Mouse (Mus musculus): ENCODE measurements around the gene Rhox4e. TPM values are rescaled to one million over a fixed set of nuclear protein-coding genes. Genes with fewer than 3 reads are reported as not detected.
"Not testable (repeated sequence)": the region's sequence is repeated elsewhere in the genome, so short reads cannot be mapped to it uniquely, and the experiment has no call there.

The Rhox4e gene
- not detected in 2 replicates for polyA plus RNA-seq (2015; fragmentation: Nextera tagmentation; extraction: Ambion mirVana)

DNA sequence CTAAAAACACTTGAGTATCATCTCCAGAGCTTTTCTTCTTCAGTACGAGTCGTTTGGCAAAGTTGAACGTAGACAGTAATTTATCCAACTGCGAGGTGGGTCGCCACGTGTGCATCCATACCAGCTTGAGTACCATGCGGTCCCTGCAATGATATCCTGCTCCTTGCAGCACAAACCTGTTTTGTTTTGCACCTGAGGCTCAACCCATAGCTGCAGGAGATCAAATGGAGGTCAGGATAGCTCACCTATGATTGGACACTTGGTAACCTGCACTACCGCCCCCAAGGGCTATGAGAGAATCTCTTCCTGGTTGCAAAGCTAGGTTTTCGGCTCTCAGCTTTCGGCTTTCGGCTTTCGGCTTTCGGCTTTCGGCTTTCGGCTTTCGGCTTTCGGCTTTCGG is at the start of gene Rhox4e:
TSS of gene Rhox4e (plus strand) at position 301 of the 400 bp plus-strand sequence.
- H3K36me3 ChIP-seq (ENCODE audit: control insufficient read depth, insufficient read depth); H3K9ac ChIP-seq (ENCODE audit: low read depth, low read length); H3K27ac ChIP-seq (ENCODE audit: low read depth, low read length); H3K4me3 ChIP-seq (ENCODE audit: low read depth, low read length); H3K4me1 ChIP-seq (replicated peaks; ENCODE audit: control insufficient read depth, insufficient read depth, low read length); H3K9me3 ChIP-seq (ENCODE audit: control insufficient read depth); ATAC-seq; H3K27me3 ChIP-seq (replicated peaks; ENCODE audit: control insufficient read depth, insufficient read depth, low read length); H3K4me2 ChIP-seq (replicated peaks; ENCODE audit: low read depth): not testable (repeated sequence)
- 90% methylated on average over 10 of the region's 18 CpGs for WGBS

DNA sequence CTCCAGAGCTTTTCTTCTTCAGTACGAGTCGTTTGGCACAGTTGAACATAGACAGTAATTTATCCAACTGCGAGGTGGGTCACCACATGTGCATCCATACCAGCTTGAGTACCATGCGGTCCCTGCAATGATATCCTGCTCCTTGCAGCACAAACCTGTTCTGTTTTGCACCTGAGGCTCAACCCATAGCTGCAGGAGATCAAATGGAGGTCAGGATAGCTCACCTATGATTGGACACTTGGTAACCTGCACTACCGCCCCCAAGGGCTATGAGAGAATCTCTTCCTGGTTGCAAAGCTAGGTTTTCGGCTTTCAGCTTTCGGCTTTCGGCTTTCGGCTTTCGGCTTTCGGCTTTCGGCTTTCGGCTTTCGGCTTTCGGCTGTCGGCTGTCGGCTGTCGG is 43.2 kb upstream of the Rhox4e start, which contains the start of gene Rhox4d:
TSS of gene Rhox4d (plus strand) at position 301 of the 400 bp plus-strand sequence.
- H3K4me1 ChIP-seq (replicated peaks; ENCODE audit: control insufficient read depth, insufficient read depth, low read length); H3K4me3 ChIP-seq (ENCODE audit: low read depth, low read length); H3K9me3 ChIP-seq (ENCODE audit: control insufficient read depth); H3K36me3 ChIP-seq (ENCODE audit: control insufficient read depth, insufficient read depth); ATAC-seq; H3K27ac ChIP-seq (ENCODE audit: low read depth, low read length); H3K27me3 ChIP-seq (replicated peaks; ENCODE audit: control insufficient read depth, insufficient read depth, low read length); H3K9ac ChIP-seq (ENCODE audit: low read depth, low read length); H3K4me2 ChIP-seq (replicated peaks; ENCODE audit: low read depth): not testable (repeated sequence)
- WGBS = 93% methylated on average over 16 of the region's 18 CpGs

DNA sequence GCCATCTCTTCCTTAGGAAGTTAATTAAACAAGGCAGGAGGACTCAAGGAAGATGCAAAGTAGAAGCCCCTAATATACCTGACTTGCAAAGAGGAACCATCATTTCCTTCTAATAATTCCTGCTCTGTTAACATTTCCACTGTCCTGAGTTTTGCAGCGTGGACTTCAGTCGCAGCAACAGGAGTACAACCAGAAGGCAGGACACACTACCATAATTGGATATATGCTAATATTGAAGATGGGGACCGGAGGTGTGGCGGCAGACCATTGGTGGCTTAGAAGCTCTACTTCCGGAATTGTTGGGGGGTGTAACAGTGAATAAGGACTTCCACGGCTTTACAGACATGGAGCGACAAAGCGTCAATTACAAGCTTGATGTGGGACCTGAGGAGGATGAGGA is 27.1 kb upstream of the Rhox4e start, which contains the start of gene Rhox2e:
TSS of gene Rhox2e (plus strand) at position 301 of the 400 bp plus-strand sequence.
- not testable (repeated sequence) for H3K36me3 ChIP-seq (ENCODE audit: control insufficient read depth, insufficient read depth); H3K27me3 ChIP-seq (replicated peaks; ENCODE audit: control insufficient read depth, insufficient read depth, low read length); H3K27ac ChIP-seq (ENCODE audit: low read depth, low read length); H3K9ac ChIP-seq (ENCODE audit: low read depth, low read length); H3K4me3 ChIP-seq (ENCODE audit: low read depth, low read length); H3K9me3 ChIP-seq (ENCODE audit: control insufficient read depth); H3K4me1 ChIP-seq (replicated peaks; ENCODE audit: control insufficient read depth, insufficient read depth, low read length); H3K4me2 ChIP-seq (replicated peaks; ENCODE audit: low read depth); ATAC-seq
- WGBS = 93% methylated on average over 2 of the region's 8 CpGs

DNA sequence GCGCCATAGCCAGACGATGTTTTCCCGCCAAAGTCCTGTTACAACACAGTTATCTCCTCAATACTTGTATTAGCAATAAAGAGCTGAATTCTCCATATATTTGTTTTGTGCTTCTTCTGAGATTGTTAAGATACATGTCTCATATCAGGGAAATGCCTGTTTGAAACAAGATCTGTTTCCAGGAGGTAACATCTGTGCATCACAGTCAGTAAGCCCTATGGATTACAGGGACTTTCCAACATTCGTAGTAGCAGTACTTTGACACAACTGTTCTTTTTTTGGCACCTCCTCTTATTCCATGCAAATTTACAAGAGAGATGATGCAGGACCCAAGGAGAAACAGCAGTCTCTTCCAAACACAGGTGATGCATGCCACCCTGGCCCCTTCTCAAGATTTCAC is 15.5 kb upstream of the Rhox4e start, which contains the start of gene Rhox3e:
TSS of gene Rhox3e (plus strand) at position 301 of the 400 bp plus-strand sequence.
- not testable (repeated sequence) for H3K9me3 ChIP-seq (ENCODE audit: control insufficient read depth); H3K4me1 ChIP-seq (replicated peaks; ENCODE audit: control insufficient read depth, insufficient read depth, low read length); H3K4me2 ChIP-seq (replicated peaks; ENCODE audit: low read depth); H3K9ac ChIP-seq (ENCODE audit: low read depth, low read length); H3K4me3 ChIP-seq (ENCODE audit: low read depth, low read length); H3K27ac ChIP-seq (ENCODE audit: low read depth, low read length); H3K27me3 ChIP-seq (replicated peaks; ENCODE audit: control insufficient read depth, insufficient read depth, low read length); ATAC-seq; H3K36me3 ChIP-seq (ENCODE audit: control insufficient read depth, insufficient read depth)
- no CpG with 5 or more reads among the region's 4 CpGs for WGBS

DNA sequence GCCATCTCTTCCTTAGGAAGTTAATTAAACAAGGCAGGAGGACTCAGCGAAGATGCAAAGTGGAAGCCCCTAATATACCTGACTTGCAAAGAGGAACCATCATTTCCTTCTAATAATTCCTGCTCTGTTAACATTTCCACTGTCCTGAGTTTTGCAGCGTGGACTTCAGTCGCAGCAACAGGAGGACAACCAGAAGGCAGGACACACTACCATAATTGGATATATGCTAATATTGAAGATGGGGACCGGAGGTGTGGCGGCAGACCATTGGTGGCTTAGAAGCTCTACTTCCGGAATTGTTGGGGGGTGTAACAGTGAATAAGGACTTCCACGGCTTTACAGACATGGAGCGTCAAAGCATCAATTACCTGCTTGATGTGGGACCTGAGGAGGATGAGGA is 13.9 kb downstream of the Rhox4e start, which contains the start of gene Rhox2f:
TSS of gene Rhox2f (plus strand) at position 301 of the 400 bp plus-strand sequence.
- WGBS = 92% methylated on average over 5 of the region's 8 CpGs
- H3K36me3 ChIP-seq (ENCODE audit: control insufficient read depth, insufficient read depth); H3K4me2 ChIP-seq (replicated peaks; ENCODE audit: low read depth); H3K9me3 ChIP-seq (ENCODE audit: control insufficient read depth); H3K4me1 ChIP-seq (replicated peaks; ENCODE audit: control insufficient read depth, insufficient read depth, low read length); H3K9ac ChIP-seq (ENCODE audit: low read depth, low read length); H3K27me3 ChIP-seq (replicated peaks; ENCODE audit: control insufficient read depth, insufficient read depth, low read length); H3K4me3 ChIP-seq (ENCODE audit: low read depth, low read length); H3K27ac ChIP-seq (ENCODE audit: low read depth, low read length); ATAC-seq: not testable (repeated sequence)

DNA sequence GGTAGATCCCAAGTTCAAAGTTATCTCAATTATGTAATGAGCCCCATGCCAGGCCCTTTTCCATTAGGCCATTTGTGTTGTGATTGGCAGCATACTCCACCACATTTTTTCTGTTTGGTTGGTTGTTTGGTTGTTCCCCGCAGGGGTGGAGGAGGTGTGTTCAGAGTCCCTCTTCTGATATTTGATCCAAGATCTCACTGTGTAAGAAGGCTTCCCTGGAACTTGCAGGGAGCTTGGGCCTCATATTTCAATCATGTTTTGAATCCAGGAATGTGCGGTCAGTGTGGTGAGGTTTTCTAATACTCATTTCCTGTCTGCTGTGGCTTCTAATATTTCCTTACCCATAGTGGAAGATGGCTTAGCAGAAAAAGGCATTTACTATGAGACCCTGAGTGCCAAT is 15.4 kb downstream of the Rhox4e start:
- not testable (repeated sequence) for H3K36me3 ChIP-seq (ENCODE audit: control insufficient read depth, insufficient read depth); H3K9ac ChIP-seq (ENCODE audit: low read depth, low read length); H3K4me1 ChIP-seq (replicated peaks; ENCODE audit: control insufficient read depth, insufficient read depth, low read length); ATAC-seq; H3K4me2 ChIP-seq (replicated peaks; ENCODE audit: low read depth); H3K27ac ChIP-seq (ENCODE audit: low read depth, low read length); H3K9me3 ChIP-seq (ENCODE audit: control insufficient read depth); H3K27me3 ChIP-seq (replicated peaks; ENCODE audit: control insufficient read depth, insufficient read depth, low read length); H3K4me3 ChIP-seq (ENCODE audit: low read depth, low read length)
- WGBS = 65% methylated on average over 2 of the region's 2 CpGs

DNA sequence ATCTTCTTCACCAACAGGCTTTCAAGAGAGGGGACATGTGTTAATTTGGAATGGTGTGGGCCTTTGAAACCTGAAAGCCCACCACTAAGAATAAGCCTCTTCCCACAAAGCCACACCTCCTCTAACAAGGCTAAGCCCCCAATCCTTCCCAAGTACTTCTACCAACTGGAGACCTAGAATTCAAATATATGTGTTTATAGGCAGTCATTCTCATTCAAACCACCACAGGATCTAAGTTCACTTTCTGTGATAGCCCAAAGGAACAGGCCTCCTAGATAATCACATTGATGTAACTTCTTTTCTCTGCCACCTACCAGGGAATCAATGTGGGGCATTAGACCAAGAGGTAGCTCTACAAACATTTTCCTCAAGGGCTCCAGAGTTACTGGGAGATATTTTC is 23.5 kb downstream of the Rhox4e start, which contains the start of gene Rhox3f:
TSS of gene Rhox3f (plus strand) at position 301 of the 400 bp plus-strand sequence.
- H3K9ac ChIP-seq (ENCODE audit: low read depth, low read length); H3K27me3 ChIP-seq (replicated peaks; ENCODE audit: control insufficient read depth, insufficient read depth, low read length); H3K4me3 ChIP-seq (ENCODE audit: low read depth, low read length); H3K4me2 ChIP-seq (replicated peaks; ENCODE audit: low read depth); H3K36me3 ChIP-seq (ENCODE audit: control insufficient read depth, insufficient read depth); H3K4me1 ChIP-seq (replicated peaks; ENCODE audit: control insufficient read depth, insufficient read depth, low read length); H3K27ac ChIP-seq (ENCODE audit: low read depth, low read length); ATAC-seq; H3K9me3 ChIP-seq (ENCODE audit: control insufficient read depth): not testable (repeated sequence)

DNA sequence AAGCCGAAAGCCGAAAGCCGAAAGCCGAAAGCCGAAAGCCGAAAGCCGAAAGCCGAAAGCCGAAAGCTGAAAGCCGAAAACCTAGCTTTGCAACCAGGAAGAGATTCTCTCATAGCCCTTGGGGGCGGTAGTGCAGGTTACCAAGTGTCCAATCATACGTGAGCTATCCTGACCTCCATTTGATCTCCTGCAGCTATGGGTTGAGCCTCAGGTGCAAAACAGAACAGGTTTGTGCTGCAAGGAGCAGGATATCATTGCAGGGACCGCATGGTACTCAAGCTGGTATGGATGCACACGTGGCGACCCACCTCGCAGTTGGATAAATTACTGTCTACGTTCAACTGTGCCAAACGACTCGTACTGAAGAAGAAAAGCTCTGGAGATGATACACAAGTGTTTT is 50.4 kb downstream of the Rhox4e start, which contains the start of gene Rhox4f:
TSS of gene Rhox4f (minus strand) at position 101 of the 400 bp plus-strand sequence.
- not testable (repeated sequence) for H3K4me2 ChIP-seq (replicated peaks; ENCODE audit: low read depth); H3K4me3 ChIP-seq (ENCODE audit: low read depth, low read length); H3K27ac ChIP-seq (ENCODE audit: low read depth, low read length); H3K4me1 ChIP-seq (replicated peaks; ENCODE audit: control insufficient read depth, insufficient read depth, low read length); H3K36me3 ChIP-seq (ENCODE audit: control insufficient read depth, insufficient read depth); ATAC-seq; H3K9ac ChIP-seq (ENCODE audit: low read depth, low read length); H3K27me3 ChIP-seq (replicated peaks; ENCODE audit: control insufficient read depth, insufficient read depth, low read length); H3K9me3 ChIP-seq (ENCODE audit: control insufficient read depth)
- WGBS = 92% methylated on average over 14 of the region's 19 CpGs

Data from intestine, postnatal 0 days (tissue).